Mouse (Mus musculus) spleen, adult 2 months (tissue): Measurements from ENCODE around the gene Fry.

Experiments used
- CTCF ChIP-seq: fragments of 200-500 bp; IDR thresholded peaks from 2 replicates; pipeline ENCODE4 v1.5.1; 2011; ENCODE audit warnings: mild to moderate bottlenecking, inconsistent platforms; ENCODE audit not compliant: insufficient read depth, insufficient read length, insufficient replicate concordance; ENCODE audit errors: extremely low read depth
- POLR2A ChIP-seq: fragments of 200-500 bp; IDR thresholded peaks from 2 replicates; pipeline ENCODE4 v1.6.1; 2011; ENCODE audit warnings: low read depth, low read length, inconsistent platforms

DNA sequence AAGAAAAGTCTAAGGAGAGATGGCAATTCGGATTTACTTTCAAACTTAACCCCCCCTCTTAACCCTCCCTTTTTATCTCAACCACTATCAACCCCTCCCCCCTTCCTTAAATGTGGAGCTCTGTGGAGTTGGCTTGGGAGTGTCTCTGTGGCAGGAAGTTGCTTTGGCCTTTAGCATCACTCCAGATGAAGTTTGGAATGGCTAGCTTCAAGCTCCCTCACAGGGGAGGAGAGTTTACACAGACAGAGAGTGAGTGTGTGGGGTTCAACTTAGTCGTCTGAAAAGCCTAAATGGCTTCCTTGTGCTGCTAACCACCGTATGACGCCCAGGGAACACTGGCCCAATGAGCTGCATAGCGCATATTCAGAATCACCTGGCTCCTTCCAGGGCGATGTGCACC lies 145.2 kb downstream of the Fry start:
- no peak for TF ChIP-seq CTCF
- no peak for TF ChIP-seq POLR2A
